Mouse (Mus musculus): ENCODE measurements around the gene Fam20b.

Gene Fam20b

DNA sequence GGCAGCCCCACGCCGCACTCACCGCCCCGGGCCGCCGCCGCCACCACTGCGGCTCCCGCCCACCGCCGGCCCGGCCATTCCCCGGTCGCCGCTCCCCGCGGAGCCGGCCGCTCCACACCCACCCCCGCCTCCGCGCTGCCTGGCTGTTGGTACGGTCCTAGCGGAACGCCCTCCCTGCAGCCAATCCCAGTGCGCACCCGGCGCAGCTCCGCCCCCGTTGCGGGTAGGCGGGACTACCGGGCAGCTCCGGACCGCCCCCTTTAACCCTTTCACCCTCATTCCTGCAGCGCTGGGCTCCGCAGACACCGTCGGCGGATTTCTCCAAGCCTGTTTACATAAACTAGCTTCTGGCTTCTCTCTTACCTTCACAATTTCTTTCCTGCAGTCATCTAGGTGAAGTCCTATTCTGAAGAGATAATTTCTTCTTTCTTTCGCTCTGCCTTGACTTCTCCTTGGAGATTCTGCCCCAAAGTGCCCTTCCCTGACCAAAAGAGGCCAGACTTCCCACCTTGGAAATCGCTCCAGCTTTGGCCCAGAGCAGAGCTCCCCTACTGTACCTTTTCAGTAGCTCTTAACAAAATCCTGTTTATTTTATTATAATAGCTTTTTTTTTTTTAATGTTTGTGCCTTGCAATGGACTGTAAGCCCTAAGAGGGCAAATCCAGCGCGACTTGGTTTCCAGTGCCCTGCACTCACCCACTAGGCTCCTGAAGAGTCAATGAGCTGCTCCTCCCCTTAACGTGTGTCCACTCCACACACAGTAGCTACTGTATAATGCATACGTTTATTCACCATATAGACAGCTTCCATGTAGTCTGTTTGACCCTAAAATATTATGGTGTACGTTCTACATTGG, at the start of gene Fam20b:
Gene Fam20b, minus strand, starts transcription at position 137 of the 856 bp plus-strand sequence.
- peak; percentile 91 for DNase-seq (ENCODE audit: low read depth, low spot score)

DNA sequence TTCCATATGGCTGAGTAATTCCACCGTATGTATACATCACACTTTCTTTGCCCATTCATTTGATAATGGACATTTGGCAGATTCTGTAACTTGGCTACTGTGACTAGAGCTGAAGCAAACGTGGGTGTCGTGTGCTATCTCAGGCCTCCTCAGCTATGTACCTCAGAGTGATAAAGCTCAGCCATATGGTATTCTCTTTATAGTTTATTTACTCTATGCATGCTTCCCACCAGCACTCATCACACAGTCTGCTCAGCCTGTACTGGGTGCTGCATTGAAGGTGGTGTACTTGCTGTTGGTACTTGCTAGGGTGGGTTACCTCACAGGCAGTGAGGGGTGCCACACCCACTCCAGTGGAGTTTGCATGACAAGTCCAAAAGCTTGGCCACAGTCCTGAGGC, 46.4 kb upstream of the Fam20b start:
- DNase-seq (ENCODE audit: low read depth, low spot score) = no peak

DNA sequence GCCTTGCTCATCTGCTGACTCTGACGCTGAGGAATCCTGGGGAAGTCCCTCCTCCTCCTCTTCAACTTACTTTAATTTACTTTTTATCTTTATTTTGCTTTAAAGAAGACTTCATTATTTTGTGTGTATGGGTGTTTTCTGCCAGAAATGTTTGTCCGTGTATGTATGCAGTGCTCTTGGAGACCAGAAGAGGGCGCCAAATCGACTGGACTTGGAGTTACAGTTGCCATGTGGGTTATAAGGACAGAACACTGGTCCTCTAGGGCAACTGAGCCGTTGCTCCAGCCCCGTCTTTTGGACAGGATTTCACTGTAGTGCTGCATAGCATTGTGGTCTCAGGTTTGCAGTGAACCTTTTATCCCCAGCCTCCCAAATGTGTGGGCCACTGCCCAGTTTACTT, 45.7 kb upstream of the Fam20b start:
- DNase-seq (ENCODE audit: low read depth, low spot score) = no peak

DNA sequence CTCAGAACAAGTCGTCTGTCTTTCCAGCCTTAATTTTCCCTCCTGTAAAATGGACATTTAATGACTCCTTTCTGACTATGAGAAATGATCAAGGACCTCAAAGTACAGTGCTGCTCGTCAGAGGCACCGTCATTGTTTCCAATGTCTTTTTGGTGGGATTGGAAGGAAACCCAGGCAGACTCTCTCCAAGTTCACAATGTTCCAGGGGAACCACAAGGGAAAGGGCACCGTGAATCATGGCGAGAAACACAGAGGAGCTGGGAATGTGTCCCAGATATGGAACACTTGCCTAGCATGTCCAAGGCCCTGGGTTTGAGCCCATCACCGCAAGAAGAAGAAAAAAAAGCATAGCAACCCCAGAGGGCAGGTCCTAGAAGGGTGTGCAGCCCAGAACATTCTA, 44.4 kb upstream of the Fam20b start:
- DNase-seq (ENCODE audit: low read depth, low spot score) = no peak

DNA sequence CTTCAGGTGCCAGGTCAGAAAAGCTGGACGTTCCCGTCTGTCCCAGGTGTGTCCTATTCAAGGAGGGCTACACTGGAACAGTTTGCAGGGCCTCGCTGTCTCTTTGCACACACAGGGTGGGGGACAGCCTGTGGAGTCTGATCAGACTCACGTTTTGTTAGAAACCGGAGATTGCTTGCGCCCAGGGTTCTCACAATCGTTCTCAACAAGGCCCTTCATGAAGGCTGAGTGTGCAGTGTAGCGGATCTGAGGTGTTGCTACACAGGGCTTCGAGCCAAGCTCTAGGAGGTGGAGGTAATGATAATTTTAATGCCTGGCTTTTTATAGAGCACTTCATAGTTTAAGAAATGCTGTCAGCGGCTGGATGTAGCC, 42.5 kb upstream of the Fam20b start:
- DNase-seq (ENCODE audit: low read depth, low spot score) = no peak

DNA sequence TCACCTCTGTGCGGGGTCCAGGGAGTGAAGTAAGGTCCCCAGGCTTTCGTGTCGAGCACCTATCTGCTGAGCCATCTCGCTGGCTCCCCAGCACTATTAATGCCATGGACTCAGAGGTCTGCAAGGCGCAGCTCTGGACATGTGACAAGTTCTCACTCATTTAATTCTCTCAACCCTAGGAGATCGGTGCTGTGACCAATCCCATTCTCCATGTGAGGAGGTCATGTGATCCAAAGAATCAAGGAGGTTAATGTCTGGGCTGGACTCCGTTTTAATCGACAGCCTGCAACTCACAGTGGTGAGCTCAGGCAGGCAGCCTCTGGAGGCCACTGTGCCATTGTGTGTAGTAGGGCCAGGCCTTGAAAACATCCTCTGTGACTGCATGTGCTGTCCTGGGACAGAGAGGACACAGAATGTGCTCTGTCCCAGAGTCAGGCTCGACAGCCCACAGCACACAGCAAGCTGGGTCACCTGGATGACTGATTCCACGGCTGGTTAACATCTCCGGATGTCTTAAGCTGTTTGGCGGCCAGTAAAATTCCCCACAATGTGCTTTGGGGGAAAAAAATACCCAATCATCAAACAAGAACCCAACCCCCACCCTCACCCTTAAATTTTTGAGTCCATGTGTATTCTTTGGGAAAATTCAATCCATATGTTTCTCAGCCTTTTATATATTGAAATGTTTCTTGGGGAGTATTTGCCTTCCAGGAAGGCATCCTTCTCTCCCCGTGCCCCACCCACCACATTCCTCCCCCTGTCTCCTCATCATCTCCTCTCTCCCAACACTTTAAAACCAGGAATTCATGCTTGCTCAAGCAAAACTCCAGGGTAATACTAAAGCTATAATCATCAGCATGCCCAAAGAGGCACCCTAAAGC, 41.9 kb upstream of the Fam20b start:
- DNase-seq (ENCODE audit: low read depth, low spot score) = no peak

DNA sequence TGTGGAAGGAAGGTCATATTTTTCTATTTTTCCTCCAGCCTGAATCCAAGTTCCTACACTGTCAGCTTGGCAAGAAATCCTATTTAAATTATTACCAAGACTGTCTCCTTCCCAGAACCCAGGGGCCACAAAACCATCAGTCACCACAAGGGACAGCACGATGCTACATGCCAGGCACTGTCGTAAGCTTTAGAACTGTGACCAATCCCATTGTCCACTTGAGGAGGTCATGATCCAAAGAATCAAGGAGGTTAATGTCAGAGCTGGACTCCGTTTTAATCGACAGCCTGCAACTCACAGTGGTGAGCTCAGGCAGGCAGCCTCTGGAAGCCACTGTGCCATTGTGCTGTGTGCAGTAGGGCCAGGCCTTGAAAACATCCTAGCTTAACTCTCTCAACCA, 39.4 kb upstream of the Fam20b start:
- no peak for DNase-seq (ENCODE audit: low read depth, low spot score)

DNA sequence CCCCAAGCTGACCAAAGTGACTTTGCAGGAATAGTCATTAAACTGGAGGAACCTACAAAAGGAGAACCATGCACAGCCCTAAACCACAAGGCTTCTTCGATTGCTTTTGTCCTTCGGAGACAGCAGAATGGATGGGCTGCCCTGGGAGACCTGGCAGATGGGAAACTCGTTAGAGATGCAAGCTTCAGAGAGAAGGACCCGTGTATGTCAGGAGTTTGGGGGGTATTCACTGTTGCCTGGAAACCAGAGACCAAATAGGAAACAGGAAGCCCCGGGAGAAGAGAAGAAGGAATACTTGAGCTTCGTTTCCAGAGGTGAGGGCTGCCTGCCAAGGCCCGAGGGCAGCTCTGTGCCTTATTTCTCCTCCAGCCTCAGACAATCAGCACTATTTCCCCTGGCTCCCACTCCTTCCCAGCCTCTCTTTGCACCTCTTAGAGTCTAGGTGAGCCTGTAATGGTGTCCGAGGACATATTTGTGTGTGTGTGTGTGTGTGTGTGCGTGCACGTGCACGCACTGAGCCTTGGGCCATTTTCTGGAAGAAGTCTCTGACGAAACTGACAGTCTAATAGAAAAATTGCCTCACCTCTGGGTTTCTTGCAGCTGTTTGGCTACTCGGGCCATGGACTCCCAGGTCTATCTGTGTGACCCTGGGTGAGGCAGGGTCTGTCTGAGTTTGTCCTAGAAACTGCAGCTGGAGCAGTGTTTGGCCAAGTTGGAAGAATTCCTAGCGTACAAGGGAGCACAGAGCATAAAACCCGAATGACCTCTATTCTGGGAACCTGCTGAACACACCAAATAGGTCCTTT, 35.9 kb upstream of the Fam20b start:
- peak; percentile 42 for DNase-seq (ENCODE audit: low read depth, low spot score)

DNA sequence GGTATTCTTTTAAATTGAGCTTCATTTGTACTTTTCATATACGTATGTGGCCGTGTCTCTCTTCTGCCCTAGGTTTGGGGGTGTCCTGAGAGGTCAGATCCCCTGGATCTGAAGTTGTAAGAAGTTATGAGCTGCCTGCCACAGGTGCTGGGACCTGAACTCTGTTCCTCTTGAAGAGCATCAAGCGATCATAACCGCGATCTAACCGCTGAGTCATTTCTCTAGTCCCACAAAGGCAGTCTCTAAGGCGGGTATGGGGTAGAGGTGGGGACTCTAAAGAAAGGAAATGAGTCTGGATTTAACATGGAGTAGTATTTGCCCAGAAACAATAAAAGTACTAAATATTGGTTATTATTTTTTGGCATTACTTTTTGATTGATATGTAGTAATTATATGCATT, 34.1 kb upstream of the Fam20b start:
- DNase-seq (ENCODE audit: low read depth, low spot score) = no peak

DNA sequence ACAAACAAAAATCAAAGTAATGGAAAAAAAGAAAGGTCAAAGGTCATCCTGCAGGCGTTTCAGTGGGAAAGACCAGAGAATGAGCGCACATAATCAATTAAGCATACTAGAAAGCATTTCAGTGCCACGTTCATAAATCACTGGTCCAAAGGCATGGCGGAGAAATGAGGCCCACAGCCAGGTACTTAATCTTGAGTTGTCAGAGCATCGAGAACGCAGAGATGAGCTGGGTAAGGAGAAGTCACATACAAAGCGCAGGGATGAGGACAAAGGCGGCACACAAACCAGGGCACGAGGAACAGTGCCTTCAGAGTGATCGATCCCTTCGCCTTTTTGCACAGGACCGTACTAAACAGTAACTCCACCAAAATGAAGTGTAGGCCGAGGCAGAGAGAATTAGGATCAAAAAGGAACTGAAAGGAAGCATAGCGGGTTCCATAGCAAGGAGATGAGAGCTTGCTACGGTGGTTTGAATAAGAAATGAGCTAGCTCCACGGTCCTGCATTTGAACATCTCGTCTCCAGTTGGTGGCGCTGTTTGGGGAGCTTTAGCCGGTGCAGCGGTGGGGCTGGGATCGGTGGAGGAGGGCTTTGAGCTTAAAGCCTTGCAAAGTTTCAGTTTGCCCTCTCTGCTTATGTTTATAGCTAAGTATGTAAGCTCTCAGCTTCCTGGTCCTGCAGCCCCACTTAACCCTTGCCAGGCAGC, 33.3 kb upstream of the Fam20b start:
- DNase-seq (ENCODE audit: low read depth, low spot score) = no peak

DNA sequence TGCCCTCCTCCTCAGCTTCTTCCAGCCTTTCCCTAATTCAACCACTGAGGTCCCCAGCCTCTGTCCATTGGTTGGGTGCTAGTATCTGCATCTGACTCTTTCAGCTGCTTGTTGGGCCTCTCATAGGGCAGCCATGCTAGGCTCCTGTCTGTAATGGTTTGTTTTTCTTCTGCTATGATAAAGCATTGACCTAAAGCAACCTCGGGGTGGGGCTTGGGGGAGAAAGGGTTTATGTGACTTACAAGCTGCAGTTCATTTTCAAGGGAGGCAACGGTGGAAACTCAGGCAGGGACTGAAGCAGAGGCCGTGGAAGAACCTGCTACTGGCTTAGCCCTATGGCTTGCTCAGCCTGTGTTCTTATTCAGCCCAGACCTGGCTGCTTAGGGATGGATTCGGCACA, 31.4 kb upstream of the Fam20b start:
- no peak for DNase-seq (ENCODE audit: low read depth, low spot score)

DNA sequence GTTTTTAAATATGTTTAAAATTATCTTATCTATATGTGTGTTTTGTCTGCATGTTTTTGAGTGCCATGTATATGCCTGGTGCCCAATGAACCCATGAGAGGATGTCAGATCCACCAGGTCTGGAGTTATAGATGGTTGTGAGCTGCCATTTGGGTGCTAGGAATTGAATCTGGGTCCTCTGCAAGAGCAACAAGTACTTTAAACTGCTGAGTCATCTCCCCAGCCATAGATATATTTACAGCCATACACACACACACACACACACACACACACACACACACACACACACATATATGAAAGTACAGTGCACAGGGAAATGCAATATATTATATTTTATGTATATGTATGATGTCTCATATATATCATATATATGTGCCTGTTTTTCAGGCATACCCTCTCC, 30.2 kb upstream of the Fam20b start:
- DNase-seq (ENCODE audit: low read depth, low spot score) = no peak

DNA sequence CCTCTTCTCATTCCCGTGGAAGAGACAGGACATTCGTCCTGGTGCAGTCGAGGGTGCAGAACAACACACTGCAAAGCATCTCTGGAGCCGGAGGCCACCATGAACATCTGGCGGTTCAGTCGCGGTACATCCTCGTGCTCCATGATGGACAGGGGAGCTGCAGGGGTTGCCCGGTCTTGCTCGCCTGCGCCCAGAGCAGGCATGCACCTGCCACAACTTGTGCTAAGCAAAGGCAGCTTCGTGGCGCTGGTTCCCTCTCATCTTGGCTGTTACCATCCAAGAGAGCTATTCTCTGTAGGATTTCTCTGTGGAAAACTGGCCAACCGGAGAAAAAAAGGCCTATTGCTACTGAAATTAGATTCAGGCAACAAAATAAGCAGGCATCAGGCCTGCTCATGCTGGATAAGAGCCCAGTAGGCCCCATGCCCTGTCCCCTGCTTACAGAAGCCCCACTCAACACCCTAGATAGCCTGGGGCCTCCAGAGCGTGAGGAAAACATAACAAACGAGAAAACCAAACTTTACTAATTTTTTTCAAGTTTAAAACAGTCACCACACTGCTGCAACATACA, 29.6 kb upstream of the Fam20b start:
- DNase-seq (ENCODE audit: low read depth, low spot score) = no peak

DNA sequence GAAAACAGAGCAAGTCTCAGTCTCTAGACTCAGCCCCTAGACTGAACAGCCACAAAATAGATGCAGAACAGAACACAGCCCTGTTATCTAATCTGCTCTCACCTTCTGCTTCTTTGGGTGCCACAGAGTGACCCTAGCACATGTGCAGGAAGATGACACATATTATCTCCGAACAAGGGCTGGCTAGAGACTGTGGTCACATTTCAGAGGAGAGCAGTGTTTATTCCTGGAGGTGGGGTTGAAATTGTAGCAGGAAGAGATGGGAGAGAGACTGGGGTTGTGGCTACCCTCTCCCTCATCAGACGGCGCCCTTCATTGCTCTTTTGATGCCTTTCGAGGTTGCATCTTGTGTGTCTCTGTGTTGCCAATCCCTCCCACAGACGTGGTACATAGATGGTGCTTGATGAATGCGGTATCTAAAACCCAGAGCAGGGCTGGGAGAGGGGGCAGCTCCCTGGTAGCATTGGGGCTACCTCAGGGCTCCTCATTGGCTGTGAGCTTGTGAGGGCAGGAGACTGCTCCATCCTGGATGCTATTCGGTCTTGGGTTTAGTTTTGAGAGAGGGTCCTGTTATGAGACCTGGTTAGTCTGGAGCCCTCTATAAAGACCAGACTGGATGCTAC, 26.4 kb upstream of the Fam20b start:
- no peak for DNase-seq (ENCODE audit: low read depth, low spot score)

DNA sequence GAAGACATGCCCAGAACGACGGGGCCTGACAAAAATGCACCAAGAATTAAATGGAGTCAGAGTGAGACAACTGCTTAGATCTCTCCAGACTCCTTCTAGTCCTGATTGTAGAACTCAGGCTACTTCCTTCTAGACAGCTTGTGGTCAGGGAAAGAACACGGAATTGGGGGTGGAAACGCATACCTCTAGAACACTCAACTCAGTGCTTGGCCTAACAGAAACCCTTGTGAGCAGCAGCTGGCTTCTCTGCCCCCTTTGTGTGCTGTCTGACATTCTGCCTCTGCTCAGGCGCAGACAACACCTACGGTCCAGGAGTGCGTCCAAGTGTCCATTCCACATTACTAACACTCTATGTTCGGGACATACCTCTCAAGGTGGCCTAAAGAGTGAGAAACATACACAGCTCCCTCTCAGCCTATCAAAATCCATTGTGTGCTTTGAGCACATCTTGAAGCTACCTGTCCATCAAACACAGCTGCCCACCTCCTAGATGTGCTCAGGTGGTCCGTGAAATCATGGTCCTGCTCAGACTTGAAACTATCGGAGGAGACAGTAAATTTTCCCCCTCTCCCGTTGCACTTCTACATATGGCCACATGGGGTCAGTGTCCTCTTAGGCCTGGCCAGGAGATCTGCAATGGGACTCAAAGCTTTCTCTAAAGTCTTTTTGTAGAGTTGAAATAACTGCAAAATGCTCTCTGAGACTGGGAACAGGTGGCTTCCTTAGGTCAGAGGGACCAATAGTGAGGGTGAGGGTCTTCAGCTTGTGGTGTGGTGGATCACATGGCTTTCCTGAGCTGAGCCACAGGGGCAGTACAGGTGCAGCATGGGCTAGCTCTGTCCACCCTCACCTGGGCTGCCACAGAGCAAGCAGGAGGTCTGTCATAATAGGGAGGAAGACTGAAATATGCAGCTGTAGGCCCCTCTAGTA, 22.9 kb upstream of the Fam20b start:
- DNase-seq (ENCODE audit: low read depth, low spot score) = no peak

DNA sequence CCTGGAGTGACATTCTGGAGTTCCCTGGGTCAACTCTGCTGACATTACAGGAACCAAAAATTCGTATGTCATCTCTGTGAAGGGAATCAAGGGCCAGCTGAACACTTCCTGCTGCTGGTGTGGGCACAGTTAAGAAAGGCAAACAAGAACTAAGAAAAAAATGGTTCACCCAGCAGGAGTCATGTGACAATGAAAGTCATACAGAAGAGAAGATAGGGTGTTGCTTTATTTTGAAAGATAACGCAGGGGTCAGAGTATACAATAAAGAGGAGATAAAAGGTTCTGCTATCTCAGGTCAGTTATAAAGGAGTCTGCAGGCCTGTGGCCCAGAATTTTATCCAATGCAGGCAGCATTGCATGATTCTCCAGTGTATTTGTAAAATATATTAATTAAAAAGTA, 16.9 kb upstream of the Fam20b start:
- no peak for DNase-seq (ENCODE audit: low read depth, low spot score)

DNA sequence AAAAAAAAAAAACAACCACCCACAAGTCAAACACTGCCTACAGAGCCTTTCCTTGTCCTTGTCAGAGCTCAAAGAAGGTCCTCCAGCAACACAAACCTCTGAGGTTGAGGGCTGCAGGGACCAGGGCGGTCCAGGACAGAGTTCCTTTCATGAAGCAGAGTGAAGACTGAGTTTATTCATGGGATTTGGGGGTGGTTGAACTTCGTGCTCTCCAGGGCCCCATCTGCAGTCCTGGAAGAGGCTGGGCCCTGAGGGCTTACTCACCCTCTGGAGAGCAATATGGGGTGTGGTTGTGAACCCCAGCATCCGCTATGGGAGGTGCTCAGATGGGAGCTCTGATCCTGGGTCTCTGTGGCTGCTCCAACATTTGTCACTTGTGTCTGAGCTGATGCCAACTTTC, 15.1 kb upstream of the Fam20b start:
- no peak for DNase-seq (ENCODE audit: low read depth, low spot score)

DNA sequence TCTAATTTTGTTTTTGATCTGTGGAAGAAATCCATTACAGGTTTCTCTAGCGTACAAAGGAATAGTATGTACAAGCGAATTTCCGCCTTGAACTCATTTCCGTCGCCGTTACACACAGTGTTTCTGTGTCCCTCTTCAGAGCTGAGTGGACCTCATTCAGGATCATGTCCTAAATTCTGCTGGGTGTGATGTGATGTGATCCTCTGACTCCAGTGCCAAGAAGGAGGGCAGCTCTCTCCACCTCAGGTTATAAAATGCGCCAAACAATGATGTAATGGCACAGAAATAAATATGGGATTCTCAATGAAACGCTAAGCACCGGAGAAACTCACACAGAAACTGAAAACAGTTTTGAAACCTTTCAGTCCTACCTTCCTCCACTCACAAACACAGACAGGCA, 14.7 kb upstream of the Fam20b start:
- no peak for DNase-seq (ENCODE audit: low read depth, low spot score)

DNA sequence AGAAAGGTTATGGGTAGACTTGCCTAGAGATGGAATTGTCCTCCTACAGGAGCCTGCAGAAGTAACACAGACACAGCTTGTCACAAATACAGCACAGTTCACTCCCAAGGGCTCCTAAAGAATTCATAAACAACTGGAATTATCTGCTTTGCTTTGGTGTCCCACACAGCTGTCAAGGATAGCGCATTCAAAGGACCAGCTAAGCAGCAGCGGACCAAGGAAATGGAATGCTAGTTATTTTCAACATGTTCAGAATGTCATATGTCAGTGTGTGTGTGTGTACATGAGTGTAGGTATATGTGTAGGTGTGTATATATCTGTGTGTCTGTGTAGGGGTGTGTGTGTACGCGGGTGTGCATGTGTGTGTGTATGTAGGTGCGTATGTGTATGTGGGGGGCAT, 14.1 kb upstream of the Fam20b start:
- no peak for DNase-seq (ENCODE audit: low read depth, low spot score)

DNA sequence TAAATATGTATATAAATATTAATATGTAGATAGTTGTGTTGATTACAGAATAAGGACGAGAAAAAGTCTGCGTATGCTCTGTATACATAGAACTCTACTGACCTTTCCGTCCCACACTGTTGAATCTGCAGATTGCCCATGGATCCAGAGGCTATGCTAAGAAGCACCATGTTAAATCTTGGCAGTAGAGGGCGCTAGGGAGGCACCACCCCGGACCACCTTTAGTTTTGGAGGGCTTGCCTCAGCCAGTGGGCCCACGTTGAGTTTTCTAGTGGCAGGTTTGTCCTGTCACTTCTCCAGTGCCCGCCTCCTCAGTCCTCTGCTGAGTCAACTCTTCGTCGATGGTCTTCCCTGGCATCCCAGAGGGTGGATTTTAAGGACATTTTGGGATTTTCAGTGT, 11.9 kb upstream of the Fam20b start:
- DNase-seq (ENCODE audit: low read depth, low spot score) = no peak
